Mouse (Mus musculus) spleen, embryonic (tissue): ENCODE data around the gene Nt5dc3.

ENCODE experiments used
- CTCF ChIA-PET: fragments of 350-600 bp; sonication (Branson Sonifier 250); formaldehyde crosslinking; loops from one replicate; lab custom pipeline; 2022; lab: Charles Lee

Nt5dc3 gene

DNA sequence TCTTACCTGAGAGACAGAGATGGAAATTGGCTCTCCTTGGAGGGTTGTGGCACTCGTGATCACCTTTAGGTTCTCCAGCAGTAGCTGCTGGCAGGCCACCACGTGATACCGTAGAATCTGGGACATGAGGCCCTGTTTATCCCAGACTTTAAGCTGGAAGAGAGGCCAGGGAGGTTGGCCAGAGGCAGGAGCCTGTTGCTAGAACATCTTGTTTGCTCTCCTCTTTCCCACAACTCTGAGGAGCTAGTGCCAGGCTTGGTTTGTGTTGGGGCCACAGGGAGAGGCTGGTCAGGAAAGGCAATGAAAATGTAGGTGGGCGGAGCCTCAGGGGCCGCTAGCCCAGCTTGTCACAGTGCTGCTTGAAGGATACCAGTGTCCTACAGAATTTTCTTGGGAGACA, 93.8 kb downstream of the Nt5dc3 start:
- CTCF ChIA-PET = no interaction called here

DNA sequence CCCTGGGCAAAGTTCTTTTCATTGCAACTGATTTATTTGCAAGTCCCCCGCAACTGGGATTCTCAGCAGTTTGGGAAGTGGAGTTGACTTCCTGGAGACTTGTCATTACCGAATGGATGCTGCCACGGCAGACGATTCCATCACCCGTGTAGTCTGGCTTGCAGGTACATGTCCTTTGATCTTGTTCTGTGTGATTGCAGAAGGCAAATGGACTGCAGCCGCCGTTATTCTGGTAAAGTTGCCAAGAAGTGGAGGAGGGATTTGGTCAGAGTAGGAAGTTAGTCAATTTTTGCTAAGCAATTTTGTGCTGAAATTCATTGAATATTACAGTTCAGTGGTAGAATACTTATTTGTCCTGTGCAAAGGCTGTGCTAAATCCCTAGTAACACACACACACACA, 99.9 kb downstream of the Nt5dc3 start:
- CTCF ChIA-PET = no interaction called here

DNA sequence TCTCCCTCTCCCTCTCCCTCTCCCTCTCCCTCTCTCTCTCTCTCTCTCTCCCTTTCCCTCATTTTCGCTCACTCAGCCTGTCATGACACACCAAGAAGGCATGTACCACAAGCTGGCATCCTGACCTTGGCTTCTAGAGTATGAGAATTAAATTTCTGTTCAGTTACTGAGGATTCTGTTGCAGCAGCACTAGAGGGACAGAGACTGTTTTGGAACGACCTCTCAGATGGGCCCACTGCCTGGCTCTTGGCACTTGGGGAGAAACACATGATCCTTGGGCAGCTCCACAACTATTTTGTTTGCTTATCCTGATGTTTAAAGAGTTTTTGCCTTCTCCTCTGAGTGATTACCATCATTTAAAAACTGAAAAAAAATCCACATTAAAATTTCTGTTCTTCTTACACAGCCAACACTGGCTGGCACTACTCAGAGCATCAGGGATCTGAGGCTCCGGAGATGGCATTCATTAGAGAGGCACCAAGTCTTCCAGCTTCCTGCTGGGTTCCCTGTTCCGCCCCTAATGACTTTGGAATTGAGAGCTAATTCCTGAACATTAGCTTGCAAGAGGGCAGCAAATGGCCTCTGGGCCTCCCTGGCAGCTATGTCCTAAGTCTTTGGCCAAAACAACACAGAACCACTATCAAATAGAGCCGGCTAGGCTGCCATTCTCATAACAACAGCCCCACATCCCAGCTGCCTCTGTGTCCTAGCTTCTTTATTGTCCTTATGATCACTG, 101.4 kb downstream of the Nt5dc3 start:
- CTCF ChIA-PET = no interaction called here

GRCm38 (mm10) chr10:86881448-86881847, 102.6 kb downstream of the Nt5dc3 start:
- CTCF ChIA-PET = no interaction called here

- CTCF ChIA-PET = no interaction called here
These were observed 107.6 kb downstream of the Nt5dc3 start for GRCm38 (mm10) chr10:86886434-86886833.
